Mouse (Mus musculus): ENCODE results near the gene Axdnd1. TPM values are rescaled to one million over a fixed set of nuclear protein-coding genes. Genes with fewer than 3 reads are reported as not detected.

Axdnd1 gene
- polyA plus RNA-seq (2012; rRNA removed): 0.18 and 0.68 TPM in 2 replicates

GRCm38 (mm10) chr1:156420671-156421297, at the start of gene Axdnd1:
Gene Axdnd1, minus strand, starts transcription at chr1:156421159.

GRCm38 (mm10) chr1:156365740-156366139, 55.2 kb downstream of the Axdnd1 start, which contains the start of gene Gm2000:
Gene Gm2000, plus strand, starts transcription at chr1:156366040.

GRCm38 (mm10) chr1:156310630-156311029, 110.3 kb downstream of the Axdnd1 start, which contains the start of gene Nphs2:
Gene Nphs2, plus strand, starts transcription at chr1:156310727.

GRCm38 (mm10) chr1:156302911-156303749, 117.8 kb downstream of the Axdnd1 start, which contains the start of gene Tdrd5:
Gene Tdrd5, minus strand, starts transcription at chr1:156303664.

Other genes starting within 250 kb of the Axdnd1 start
- 2.7 TPM in 2 replicates for gene Fam163a, start 216.1 kb downstream of the Axdnd1 start, polyA plus RNA-seq (2012; rRNA removed)
- 0.17 and 0.19 TPM in 2 replicates for gene Tdrd5, start 117.5 kb downstream of the Axdnd1 start, polyA plus RNA-seq (2012; rRNA removed)
- gene Nphs2, start 110.4 kb downstream of the Axdnd1 start, polyA plus RNA-seq (2012; rRNA removed): 0.06 and 0.10 TPM in 2 replicates
- 51.6 and 64.3 TPM in 2 replicates for gene Gm2000, start 55.1 kb downstream of the Axdnd1 start, polyA plus RNA-seq (2012; rRNA removed)
- gene Soat1, start 53.2 kb upstream of the Axdnd1 start, polyA plus RNA-seq (2012; rRNA removed): 18.5 and 27.6 TPM in 2 replicates
- 3.6 and 6.5 TPM in 2 replicates for gene Gm10031, start 102.9 kb upstream of the Axdnd1 start, polyA plus RNA-seq (2012; rRNA removed)
- 13.6 and 19.9 TPM in 2 replicates for gene Abl2, start 137.6 kb upstream of the Axdnd1 start, polyA plus RNA-seq (2012; rRNA removed)